Mouse (Mus musculus) neutrophil, adult 5-6 weeks (primary cell): ENCODE data around the gene Cst6. TPM values are rescaled to one million over a fixed set of nuclear protein-coding genes. Genes with fewer than 3 reads are reported as not detected.
"Not testable (repeated sequence)": the region's sequence is repeated elsewhere in the genome, so short reads cannot be mapped to it uniquely, and the experiment has no call there.

ENCODE experiments used
- ATAC-seq: fragments of 151-379, 151-347 bp; 2 replicates; pipeline ENCODE4 v1.8.0; 2017; ENCODE audit warnings: mild to moderate bottlenecking, moderate TSS enrichment; ENCODE audit not compliant: insufficient number of reproducible peaks, poor library complexity, low FRiP score, severe bottlenecking; ENCODE audit errors: extremely low read depth
- total RNA-seq: library from RNA; stranded (forward); fragments of 200-1000 nt; gene quantifications from 2 replicates; pipeline ENCODE4 v1.2.3, GENCODE M21; 2017

Gene Cst6
- 1.4 TPM in 1 of 2 replicates, not detected in the other for total RNA-seq

DNA sequence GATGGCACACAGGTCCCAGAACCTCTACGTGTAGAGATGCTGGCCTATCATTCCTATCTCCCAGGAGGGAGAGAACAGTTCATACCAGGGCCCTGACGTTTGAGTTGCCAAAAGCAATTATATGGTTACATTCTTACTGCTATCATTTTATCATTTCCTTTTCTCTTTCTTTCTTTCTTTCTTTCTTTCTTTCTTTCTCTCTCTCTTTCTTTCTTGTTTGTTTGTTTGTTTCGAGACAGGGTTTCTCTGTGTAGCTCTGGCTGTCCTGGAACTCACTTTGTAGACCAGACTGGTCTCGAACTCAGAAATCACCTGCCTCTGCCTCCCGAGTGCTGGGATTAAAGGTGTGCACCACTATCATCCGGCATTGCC is at the start of gene Cst6:
Cst6 (minus strand) TSS at position 73 of the 372 bp plus-strand sequence.
- ATAC-seq, result not testable (repeated sequence)

DNA sequence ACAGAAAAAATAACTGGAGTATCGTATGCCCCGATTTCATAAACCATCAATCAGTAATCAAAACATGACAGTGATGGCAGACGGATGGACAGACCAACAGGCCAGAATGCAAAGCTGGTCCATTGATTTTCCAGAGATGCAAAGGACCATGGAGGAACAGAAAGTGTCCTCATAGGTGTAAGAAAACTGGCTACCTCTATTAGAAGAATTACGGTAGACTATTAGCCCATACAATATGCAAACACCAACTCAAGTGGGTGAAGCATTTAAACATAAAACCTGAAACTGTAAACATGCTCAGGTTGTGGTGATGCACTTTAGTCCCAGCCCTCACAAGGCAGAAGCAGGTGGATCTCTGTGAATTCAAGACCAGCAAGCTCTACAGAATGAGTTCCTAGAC is 46.0 kb upstream of the Cst6 start:
- no peak for ATAC-seq

DNA sequence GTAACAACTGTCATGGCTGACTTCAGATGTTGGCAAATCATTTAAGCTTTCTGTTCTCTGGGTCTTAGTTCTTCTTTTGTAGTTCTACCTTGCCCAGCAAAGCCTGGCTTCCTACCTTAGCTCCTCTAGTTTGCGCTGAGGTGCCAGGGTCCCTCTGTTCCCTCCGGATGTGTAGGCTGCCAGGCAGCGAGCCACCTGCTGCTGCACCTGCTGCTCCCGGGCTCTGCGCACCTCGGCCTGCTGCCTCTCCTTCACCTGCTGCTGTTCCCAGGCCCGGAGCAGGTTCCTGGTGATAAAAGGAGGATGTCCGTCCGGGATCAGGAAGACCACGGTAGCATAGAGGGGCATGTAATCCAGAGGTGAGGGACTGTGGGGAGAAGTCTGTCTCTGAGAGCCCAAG is 44.8 kb upstream of the Cst6 start:
- ATAC-seq, result no peak

DNA sequence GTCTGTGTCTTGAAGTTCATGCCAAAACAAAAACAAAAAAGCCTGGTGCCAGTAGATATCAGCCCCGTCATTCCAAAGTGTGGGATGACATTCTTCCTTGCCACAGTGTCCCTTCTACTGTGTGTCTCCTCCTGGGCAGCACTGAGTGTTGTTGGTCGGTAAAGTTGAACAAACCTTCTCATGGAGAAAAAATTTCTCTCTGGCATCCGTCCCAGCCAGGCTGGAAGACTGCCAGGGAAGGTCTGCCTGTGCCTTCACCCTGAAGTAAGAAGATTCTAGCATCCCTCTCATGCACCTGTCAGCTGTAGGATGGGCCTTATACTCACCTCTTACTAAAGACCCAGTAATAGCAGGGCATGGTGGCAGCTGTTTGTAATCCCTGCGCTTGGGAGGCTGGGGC is 43.5 kb upstream of the Cst6 start:
- no peak for ATAC-seq

DNA sequence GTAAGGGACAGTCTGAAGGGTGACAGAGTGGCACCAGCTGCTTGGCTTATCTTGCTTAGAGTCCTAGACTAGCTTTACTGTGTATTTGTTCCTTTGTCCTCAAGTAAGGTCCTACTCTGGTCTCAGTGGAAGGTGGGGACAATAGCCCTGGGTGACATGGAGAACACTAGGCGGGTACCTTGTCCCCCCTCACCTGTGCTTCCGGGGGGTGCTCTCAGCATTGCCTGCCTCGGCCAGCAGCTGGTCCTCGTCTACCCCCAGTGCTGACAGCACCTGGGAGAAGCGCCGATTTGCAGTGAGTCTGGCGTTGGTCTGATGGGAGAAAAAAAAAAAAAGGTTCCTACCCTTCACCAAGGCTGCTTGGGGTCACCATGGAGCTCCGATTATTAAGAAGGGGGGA is 41.0 kb upstream of the Cst6 start:
- ATAC-seq, result no peak

DNA sequence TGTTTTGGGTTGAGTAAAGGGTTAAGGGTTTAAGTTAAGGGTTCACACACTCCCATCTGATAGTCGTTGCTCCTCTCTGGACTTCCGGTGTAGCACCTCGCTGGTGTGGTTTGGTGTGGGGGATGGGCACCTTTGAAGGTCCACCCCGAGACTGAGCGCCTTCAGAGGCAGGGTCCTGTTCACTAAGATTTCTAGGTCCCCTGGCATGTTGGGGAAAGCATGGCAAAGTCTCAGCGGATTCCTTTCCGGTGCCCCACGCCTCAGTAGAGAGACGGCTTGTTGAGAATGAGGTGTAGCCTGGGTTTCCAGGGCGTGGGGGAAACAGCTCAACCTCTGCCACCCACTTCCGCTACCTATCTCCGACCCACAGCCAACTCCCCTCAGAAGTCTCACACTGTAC is 40.3 kb upstream of the Cst6 start:
- ATAC-seq, result peak; percentile 57

DNA sequence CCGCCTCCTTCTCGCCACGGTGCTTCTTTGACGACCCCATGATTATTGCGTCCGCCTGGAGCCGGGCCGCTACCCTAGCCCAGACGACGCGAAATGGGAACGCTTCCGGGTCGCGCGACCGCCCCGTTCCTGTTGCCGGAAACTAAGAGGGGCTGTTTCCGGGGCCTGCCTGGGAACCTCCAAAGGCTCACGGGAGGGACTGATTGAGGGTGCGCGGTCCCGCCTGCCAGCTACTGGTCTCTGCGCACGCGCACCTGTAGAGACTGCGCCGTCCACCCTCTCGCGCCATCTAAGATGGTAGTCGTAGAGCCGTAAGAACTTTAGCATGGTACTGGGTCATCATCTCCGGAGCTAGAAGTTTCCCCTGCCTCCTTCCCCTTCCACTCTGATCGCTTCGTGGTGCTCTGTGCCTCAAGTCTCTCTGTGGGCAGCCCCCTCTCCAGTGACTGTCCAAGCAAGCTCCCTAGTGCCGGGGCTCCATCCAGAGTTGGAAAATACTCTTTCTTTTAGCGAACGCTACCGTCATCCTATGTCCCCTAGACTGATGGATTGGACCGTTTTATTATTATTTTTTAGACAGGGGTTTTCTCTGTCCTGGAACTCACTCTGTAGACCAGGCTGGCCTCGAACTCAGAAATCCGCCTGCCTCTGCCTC is 39.3 kb upstream of the Cst6 start, which contains the start of gene Sart1:
Sart1 (minus strand) TSS at position 116 of the 655 bp plus-strand sequence.
- peak; percentile 86 for ATAC-seq

DNA sequence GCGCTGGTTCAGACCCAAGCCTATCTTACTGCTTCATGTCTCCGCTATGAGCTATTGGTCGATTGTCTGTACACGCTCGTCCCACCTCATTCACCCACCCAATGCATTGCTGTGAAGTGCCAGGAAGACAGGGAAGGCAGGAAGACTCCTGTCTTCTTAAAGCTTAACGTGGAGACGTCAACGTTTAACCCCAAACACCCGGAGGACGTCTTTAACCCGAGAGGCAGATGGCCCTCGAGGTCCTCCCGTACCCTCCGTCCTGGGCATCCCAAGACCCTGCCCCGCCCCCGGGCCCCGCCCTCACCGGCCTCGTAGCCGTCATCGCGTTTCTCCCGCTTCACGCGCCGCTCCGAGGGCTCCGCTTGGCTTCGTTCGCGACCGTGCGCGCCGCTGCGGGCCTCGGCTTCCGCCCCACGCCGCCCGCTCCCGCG is 38.7 kb upstream of the Cst6 start:
- no peak for ATAC-seq

DNA sequence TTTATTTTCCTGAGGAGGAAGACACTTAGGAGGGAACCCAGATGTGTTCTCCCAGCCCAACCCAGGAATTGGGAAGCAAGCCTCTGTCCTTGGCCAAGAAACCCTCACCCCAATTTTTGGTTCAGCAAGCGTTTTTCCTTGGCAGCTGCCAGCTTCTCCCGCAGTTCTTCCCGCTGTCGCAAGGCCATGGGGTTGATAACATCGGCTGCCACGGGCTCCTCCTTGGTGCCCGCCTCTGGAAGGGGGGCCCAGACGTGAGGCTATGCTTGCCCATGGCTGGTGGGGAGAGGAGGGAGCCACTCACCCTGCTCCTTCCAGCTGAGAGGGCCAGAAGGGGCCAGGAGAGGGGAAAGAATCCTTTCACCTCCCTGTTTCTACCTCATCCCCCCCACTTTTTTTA is 35.3 kb upstream of the Cst6 start:
- ATAC-seq, result no peak

DNA sequence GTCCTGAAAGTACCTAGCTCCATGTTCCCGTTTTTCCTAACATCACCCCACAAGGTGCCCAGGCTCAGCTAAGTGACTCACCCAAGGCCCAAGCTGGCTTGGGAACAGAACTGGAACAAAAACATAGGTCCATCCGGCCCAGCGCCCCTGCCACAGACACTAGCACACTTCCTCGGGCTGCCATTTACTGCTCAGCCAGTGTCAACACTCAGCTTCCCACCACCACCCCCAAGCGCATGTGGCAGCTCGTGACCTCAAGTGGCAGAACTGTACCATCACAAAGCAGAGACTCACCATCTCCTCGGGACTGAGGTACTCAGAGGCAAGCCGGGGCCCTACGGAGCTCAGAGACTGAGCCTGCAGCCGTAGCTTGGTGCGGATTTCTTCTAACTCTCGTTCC is 34.0 kb upstream of the Cst6 start:
- ATAC-seq, result no peak

DNA sequence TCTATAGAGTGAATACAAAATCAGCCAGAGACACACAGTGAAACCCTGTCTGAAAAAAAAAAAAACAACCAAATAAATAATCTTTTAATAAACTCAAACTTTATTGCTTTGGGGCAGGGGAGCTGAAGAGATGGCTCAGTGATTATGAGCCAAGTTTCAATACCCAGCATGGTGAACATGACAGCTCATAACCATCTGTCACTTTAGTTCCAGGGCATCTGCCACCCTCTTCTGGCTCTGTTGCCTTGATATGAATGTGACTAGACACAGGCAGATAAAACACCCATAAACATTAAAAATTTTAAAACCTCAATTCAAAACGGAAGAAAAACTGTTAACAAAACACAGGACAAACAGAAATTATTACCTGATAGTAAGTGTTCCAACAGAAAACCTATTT is 28.1 kb upstream of the Cst6 start:
- no peak for ATAC-seq

DNA sequence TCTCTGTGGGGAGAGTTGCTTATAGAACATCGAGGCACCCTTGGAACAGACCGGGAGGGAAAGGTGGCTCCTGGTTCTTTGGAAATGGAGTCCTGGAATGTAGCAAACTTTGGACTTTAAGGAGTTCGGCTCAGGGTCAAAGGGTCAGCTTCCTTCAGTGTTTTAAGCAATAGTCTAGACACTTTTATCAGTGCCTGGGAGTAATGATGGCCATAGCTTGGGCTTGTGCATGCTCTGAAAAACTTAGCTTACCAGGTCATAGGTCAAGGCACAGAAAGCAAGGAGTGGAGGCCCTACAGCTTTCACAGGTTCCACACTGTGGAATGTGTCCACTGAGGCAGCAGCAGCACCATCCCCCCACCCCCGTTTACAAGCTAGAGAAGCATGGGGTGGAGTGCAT is 25.4 kb upstream of the Cst6 start:
- ATAC-seq, result no peak

DNA sequence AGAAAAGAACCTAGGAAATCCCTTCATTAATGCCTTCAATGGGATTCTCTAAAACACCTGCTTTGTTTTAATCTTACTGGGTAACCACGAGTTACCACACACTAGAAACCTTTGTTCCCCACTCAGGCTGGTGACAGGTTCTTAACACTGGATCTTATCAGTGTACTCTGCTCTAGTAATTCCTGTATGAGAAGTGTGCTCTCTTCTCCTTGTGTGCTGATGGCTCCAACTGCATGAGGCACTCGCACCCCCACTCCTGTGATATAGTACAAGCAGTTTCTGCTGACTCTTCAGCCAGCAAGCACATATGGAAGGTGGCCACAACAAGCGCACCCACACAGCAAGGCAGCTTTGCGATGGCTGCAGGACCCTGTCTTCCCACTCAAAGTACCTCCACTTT is 24.8 kb upstream of the Cst6 start:
- no peak for ATAC-seq

DNA sequence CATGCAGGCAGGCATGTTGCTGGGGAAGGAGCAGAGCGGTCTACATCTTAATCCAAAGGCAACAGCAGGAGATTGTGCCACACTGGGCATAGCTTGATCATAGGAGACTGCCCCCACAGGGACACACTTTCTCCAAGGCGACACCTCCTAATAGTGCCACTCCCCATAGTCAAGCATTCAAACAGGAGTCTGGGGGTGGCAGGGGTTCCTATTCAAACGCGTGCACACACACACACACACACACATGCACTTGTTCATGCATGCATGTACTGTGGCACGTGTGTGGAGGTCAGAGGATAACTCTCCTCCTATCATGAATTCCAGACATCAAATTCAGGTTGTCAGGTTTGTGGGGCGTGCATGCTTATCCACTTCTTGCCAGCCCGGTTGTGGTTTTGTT is 23.4 kb upstream of the Cst6 start:
- ATAC-seq, result no peak

DNA sequence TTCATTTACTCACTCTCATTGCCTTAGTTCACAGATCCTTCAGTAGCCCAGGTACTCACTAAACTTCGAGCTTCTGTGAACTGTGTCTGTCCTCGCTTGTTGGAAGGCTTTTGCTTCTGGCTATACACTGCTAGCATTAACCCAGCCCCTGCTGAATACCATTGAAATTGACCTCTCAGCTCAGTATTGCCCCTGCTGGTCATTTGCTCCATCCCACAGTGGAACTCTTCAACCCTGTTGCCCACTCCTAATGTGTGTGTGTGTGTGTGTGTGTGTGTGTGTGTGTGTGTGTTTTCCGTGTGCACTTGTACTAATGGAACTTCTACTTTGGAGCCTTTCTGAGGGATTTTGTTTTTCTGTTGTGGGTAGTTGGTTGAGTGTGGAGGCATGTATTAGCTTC is 21.6 kb upstream of the Cst6 start:
- no peak for ATAC-seq

DNA sequence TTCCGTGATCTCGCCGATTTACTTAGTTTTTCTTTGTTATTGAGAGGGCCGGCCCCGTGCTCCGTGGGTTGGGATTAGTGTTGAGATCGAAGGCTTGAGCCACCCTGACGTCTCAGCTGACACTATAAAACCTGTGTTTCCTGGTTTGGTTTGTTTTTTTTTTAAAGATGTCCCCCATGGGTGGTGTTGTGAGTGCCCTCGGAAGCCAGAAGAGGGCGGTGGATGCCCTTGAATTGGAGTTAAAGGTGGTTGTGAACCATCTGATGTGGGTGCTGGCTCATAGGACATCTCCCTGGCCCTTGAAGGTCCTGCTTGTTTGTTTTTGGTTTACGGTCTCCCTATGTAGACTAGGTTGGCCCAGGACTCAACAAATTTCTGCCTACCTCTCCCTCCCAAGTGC is 18.1 kb upstream of the Cst6 start:
- ATAC-seq, result no peak

DNA sequence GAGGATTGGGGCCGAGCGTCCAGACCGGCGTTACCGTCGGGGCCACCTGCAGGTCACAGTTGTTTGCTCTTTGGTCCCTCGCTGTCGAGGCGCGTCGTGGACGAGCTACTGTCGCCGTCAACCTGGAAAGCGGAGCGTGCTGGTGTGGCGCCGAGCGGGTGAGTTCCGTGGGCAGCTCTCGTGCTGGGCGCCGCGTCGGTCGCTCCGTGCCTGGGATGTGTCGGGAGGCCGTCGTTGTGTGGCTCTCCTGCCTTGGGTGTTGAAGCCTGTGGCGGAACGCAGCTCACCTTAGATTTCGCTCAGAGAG is 17.6 kb upstream of the Cst6 start, which contains the start of gene Banf1:
Banf1 (minus strand) TSS at position 116 of the 307 bp plus-strand sequence.
- no peak for ATAC-seq

DNA sequence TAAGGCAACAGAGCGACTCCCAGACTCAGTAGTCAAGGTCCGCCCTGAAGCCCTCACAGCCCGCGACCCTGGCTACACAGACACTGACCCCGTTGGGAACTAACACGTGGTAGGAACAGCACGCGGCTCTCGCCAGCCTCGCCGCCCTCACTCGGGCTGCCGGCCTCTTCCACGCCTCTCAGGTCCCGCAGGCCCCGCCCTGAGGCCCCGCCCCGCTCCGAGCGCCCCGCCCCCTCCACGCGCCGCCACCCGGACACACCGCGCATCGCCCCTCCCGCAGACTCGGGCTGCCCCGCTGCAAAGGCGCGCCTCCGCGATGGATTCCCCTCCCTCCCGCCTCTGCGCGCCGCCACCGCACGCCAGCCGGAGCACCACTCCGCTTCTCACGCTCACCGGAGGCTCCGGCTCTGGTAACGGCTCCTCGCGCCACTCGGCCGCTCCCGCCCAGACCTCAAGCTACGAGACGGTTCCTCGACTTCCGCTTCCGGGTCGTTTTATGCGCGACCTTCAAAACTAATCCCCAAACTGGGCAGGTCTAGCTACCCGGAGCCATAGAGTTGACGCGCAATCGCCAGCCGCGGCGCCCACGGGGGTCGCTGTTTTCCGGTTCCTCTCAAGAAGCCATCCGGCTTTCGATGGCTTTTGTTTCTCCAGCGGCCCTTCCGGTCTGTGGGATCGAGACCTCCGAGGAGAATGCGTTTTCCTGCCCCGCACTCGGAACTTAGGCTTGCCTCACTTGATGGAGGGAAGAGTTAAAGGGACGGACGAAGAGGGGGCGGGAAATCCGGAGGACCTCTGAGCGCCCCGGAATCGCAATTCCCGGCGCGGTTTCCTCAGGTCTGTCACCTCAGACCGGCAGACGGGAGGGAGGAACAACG is 17.0 kb upstream of the Cst6 start, which contains the start of gene Eif1ad:
Eif1ad (plus strand) TSS at position 567 of the 878 bp plus-strand sequence.
- ATAC-seq, result peak; percentile 80

DNA sequence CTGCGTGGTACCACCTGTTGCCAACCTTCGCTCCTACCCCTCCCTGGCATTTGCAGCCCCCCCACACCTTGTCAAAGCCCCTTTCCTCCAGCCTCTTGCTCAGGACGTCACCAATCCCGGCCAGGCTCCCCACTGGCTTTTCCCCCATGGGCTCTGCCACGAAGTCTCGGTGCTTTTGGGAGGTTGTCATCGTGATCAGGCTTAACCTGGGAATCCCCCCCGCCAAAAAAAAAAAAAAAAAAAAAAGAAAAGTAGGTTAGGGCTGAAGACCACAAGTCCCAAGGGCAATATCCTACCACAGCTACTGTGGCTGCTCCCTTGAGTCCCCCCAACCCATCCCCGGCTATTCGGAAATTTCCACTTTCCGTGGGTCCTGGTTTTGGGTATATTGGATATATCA is 16.4 kb upstream of the Cst6 start:
- no peak for ATAC-seq

DNA sequence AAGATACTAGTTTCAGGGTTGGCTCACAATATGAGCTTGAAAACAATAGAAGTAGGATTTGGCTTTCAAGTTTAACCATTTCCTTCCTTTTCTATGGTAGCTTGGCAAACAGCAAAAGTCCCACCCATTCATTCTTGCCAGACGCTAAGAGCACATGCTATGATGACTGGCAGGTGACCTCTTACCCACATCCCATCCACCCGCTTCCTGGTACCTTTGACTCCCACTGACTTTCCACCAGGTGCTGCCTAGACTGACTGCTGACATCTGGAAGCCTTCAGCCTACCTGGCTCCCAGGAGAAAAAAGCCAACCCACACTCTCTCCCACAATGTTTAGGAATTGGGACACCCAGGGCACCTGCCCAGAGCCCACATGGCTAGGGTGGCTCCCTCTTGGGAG is 14.8 kb upstream of the Cst6 start:
- ATAC-seq, result no peak
